Mouse (Mus musculus) small intestine, adult 2 months (tissue): ENCODE measurements at regions not wholly inside any gene's neighbourhood (a gene's known extent, or its start where the extent isn't known, plus 50 kb on each side); places are given as distances from the start of the nearest gene placed in this dataset.

ENCODE experiments used
- CTCF ChIP-seq: fragments of 200-500 bp; IDR thresholded peaks from 2 replicates; pipeline ENCODE4 v1.5.1; 2012; ENCODE audit warnings: low read depth, mild to moderate bottlenecking, control low read depth, inconsistent platforms, low read length, moderate library complexity, mixed read lengths; ENCODE audit not compliant: insufficient replicate concordance, insufficient read length; ENCODE audit errors: extremely low read depth
- POLR2A ChIP-seq: fragments of 200-500 bp; IDR thresholded peaks from 2 replicates; pipeline ENCODE4 v1.6.1; 2012; ENCODE audit warnings: low read depth, mild to moderate bottlenecking, control low read depth, inconsistent platforms, low read length, moderate library complexity

DNA sequence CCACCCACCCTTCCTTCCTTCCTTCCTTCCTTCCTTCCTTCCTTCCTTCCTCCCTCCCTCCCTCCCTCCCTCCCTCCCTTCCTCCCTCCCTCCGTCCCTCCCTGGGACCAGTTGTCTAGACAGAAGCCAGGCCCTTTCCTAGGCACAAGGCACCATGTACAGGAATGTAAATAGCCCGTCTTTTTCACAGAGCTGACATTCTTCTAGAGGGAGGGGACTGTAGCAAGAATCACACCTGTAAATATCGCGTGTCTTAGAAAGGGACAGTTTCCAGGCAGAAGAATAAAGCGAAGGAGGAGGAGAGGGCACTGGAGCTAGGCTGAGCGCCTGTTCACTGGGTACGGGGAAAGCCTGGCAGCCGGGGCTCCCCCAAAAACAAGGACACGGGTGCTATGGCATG, 58.7 kb upstream of the Gm11733 start:
- no peak for TF ChIP-seq POLR2A
- TF ChIP-seq CTCF, result no peak
